Mouse (Mus musculus): ENCODE data around the gene Ripor1. TPM values are rescaled to one million over a fixed set of nuclear protein-coding genes. Genes with fewer than 3 reads are reported as not detected.
"Not testable (repeated sequence)": the region's sequence is repeated elsewhere in the genome, so short reads cannot be mapped to it uniquely, and the experiment has no call there.

Ripor1 gene
- total RNA-seq (2021): 10 to 100 TPM; 51.1 to 51.5 TPM

- peak; percentile 81 for DNase-seq
Observed at GRCm38 (mm10) chr8:105604804-105605381, at the start of gene Ripor1. Gene Ripor1 (plus strand): TSS chr8:105605255.

GRCm38 (mm10) chr8:105562863-105563262 lies 42.2 kb upstream of the Ripor1 start:
- no peak for DNase-seq

GRCm38 (mm10) chr8:105563871-105564270 lies 41.2 kb upstream of the Ripor1 start:
- no peak for DNase-seq

GRCm38 (mm10) chr8:105564573-105565229 lies 40.4 kb upstream of the Ripor1 start:
- not testable (repeated sequence) for DNase-seq

GRCm38 (mm10) chr8:105565401-105565881 lies 39.6 kb upstream of the Ripor1 start:
- DNase-seq: no peak

GRCm38 (mm10) chr8:105565952-105566702 lies 38.9 kb upstream of the Ripor1 start, which contains the start of gene Atp6v0d1:
Gene Atp6v0d1 (minus strand): TSS chr8:105566047.
- DNase-seq: peak; percentile 99

- peak; percentile 20 for DNase-seq
Observed at GRCm38 (mm10) chr8:105566703-105567595, 38.1 kb upstream of the Ripor1 start.

GRCm38 (mm10) chr8:105571810-105572209 lies 33.2 kb upstream of the Ripor1 start:
- no peak for DNase-seq

GRCm38 (mm10) chr8:105573427-105573826 lies 31.6 kb upstream of the Ripor1 start:
- peak; percentile 71 for DNase-seq

- DNase-seq: no peak
Observed at GRCm38 (mm10) chr8:105574741-105575140, 30.3 kb upstream of the Ripor1 start.

- peak; percentile 12 for DNase-seq
Observed at GRCm38 (mm10) chr8:105575538-105575937, 29.5 kb upstream of the Ripor1 start.

GRCm38 (mm10) chr8:105579719-105580118 lies 25.3 kb upstream of the Ripor1 start:
- no peak for DNase-seq

- no peak for DNase-seq
Observed at GRCm38 (mm10) chr8:105592431-105592830, 12.6 kb upstream of the Ripor1 start.

GRCm38 (mm10) chr8:105593859-105594258 lies 11.2 kb upstream of the Ripor1 start:
- peak; percentile 66 for DNase-seq

GRCm38 (mm10) chr8:105594451-105595242 lies 10.4 kb upstream of the Ripor1 start:
- DNase-seq: no peak

GRCm38 (mm10) chr8:105596362-105597034 lies 8.6 kb upstream of the Ripor1 start:
- peak; percentile 81 for DNase-seq

GRCm38 (mm10) chr8:105598777-105599176 lies 6.3 kb upstream of the Ripor1 start:
- no peak for DNase-seq

GRCm38 (mm10) chr8:105601301-105601700 lies 3.8 kb upstream of the Ripor1 start:
- no peak for DNase-seq

GRCm38 (mm10) chr8:105602540-105602939 lies 2.5 kb upstream of the Ripor1 start:
- DNase-seq: not testable (repeated sequence)

- peak; percentile 57 for DNase-seq
Observed at GRCm38 (mm10) chr8:105605491-105606188, 585 bp downstream of the Ripor1 start.
